Mouse (Mus musculus): ENCODE results near the gene Fkrp.

DNA sequence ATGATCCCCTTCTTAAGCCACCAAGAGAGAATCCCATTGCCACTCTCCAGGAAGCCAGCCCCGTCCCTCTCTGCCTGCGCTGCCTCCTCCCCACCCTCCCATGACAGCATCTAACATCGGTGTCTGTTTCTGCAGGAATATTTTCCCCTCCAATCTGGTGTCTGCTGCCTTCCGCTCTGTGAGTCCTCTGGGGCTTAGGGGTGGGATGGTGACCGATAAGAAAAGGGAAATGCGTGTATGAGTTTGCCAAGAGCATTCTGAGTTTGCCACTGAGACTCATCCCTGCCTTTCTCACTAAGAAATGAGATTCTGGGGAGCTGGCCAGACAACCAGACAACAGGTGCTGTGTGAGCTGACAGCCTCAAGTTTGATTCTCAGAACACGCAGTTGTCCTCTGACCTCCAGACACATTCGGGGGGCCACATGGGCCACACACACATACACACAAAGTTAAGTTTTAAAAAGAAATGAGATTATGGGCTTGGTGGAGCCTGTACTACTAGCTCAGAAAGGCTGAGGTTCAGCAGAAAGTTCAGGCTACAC is 30.9 kb downstream of the Fkrp start:
- TF ChIP-seq CTCF (IDR thresholded peaks at IDR 0.05; ENCODE audit: low read depth) (no peak), EP300 (optimal IDR thresholded peaks at IDR 0.05) (no peak)

Data from stomach, postnatal 0 days (tissue).